Comparison of ENCODE assay signal across 1 mouse cellular context in the genomic region with DNA sequence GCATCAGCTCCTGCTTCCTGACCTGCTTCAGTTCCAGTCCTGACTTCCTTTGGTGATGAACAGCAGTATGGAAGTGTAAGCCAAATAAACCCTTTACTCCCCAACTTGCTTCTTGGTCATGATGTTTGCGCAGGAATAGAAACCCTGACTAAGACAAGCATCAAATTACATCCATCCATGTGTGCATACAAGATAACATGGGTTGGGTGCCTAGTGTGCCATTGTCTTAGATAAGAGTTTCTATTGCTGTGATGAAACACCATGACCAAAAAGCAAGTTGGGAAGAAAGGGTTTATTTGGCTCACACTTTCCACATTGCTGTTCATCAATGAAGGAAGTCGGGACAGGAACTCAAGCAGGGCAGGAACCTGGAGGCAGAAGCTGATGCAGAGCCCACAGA. TPM values are rescaled to one million over a fixed set of nuclear protein-coding genes. Genes with fewer than 3 reads are reported as not detected.
"Had no signal": no experiment of that assay in that cellular context is flagged by ENCODE, and none has a peak within 500 bp of the region (broad histone marks: within the 10 kb centered on the region; RNA-seq: fewer than 3 reads in every experiment).

No protein-coding gene starts in this region.

RNA-seq across cellular contexts. Expression of a gene that starts 50.2 kb away (rescaled TPM):
- polyA plus RNA-seq: liver, adult 2 months had no signal
